In genomic region chr15:10980712-10981111, GRCm38 (mm10) we compare ENCODE assay signal across 10 mouse cellular contexts. TPM values are rescaled to one million over a fixed set of nuclear protein-coding genes. Genes with fewer than 3 reads are reported as not detected.
A peak's percentile ranks its signal among the peaks of the same experiment; 100 is the strongest.
DNase-seq lines count a peak whose midpoint lies in the region; ATAC-seq and TF ChIP-seq lines count a peak whose summit lies in the region.
"Had no signal": no experiment of that assay in that cellular context is flagged by ENCODE, and none has a peak within 500 bp of the region (broad histone marks: within the 10 kb centered on the region; RNA-seq: fewer than 3 reads in every experiment).

No protein-coding gene starts in this region.

- no peak overlapping the region for H3K9ac ChIP-seq in heart, adult 2 months (ENCODE audit: low read depth, low read length)
- H3K9ac ChIP-seq in stomach, embryonic 14.5 days (replicated peaks; ENCODE audit: low read depth, low read length): no peak overlapping the region
- H3K9ac ChIP-seq in stomach, postnatal 0 days (ENCODE audit: low read length): no peak overlapping the region
- no peak overlapping the region for H3K9ac ChIP-seq in liver, embryonic 14.5 days (replicated peaks)

- H3K9me3 ChIP-seq in stomach, embryonic 14.5 days (ENCODE audit: control insufficient read depth, low read depth, low read length): no peaks in the 10 kb centered on the region
- no peaks in the 10 kb centered on the region for H3K9me3 ChIP-seq in stomach, postnatal 0 days (ENCODE audit: control insufficient read depth, low read length)
- no peaks in the 10 kb centered on the region for H3K9me3 ChIP-seq in liver, embryonic 14.5 days (ENCODE audit: control insufficient read depth, low read length)

- no peak for TF ChIP-seq CTCF in heart, adult 2 months (IDR thresholded peaks at IDR 0.05)
- TF ChIP-seq CTCF in stomach, postnatal 0 days (IDR thresholded peaks at IDR 0.05; ENCODE audit: low read depth): no peak
- TF ChIP-seq CTCF in liver, embryonic 14.5 days (IDR thresholded peaks at IDR 0.05; ENCODE audit: low read depth): no peak

- no peak for TF ChIP-seq EP300 in heart, adult 2 months (IDR thresholded peaks at IDR 0.05; ENCODE audit: insufficient read depth, low read depth, low read length)
- no peak for TF ChIP-seq EP300 in stomach, postnatal 0 days (optimal IDR thresholded peaks at IDR 0.05)
- TF ChIP-seq EP300 in liver, embryonic 14.5 days (IDR thresholded peaks at IDR 0.05; ENCODE audit: low read depth): no peak

- H3K79me2 ChIP-seq in heart, adult 2 months (replicated peaks; ENCODE audit: control insufficient read depth, insufficient read depth, low read length): no peaks in the 10 kb centered on the region

- peak overlapping the region; percentile 98; the same call in 1 of the 2 replicates for H3K27ac ChIP-seq in heart, adult 2 months
- H3K27ac ChIP-seq in stomach, embryonic 14.5 days (ENCODE audit: low read length): no peak overlapping the region
- H3K27ac ChIP-seq in stomach, postnatal 0 days (replicated peaks): no peak overlapping the region
- H3K27ac ChIP-seq in liver, embryonic 14.5 days: no peak overlapping the region

- H3K27me3 ChIP-seq in heart, adult 2 months (ENCODE audit: control insufficient read depth, insufficient read depth, low read length): no peaks in the 10 kb centered on the region
- no peaks in the 10 kb centered on the region for H3K27me3 ChIP-seq in stomach, embryonic 14.5 days (ENCODE audit: control insufficient read depth, insufficient read depth, low read length)
- H3K27me3 ChIP-seq in stomach, postnatal 0 days (ENCODE audit: control insufficient read depth, insufficient read depth, low read length): no peaks in the 10 kb centered on the region
- no peaks in the 10 kb centered on the region for H3K27me3 ChIP-seq in liver, embryonic 14.5 days (ENCODE audit: control insufficient read depth, insufficient read depth, low read length)

- no peak for ATAC-seq in stomach, embryonic 14.5 days (ENCODE audit: insufficient number of reproducible peaks, insufficient read depth, low FRiP score, low read depth)
- ATAC-seq in stomach, postnatal 0 days (ENCODE audit: low FRiP score, low TSS enrichment): no peak
- no peak for ATAC-seq in liver, embryonic 14.5 days (ENCODE audit: insufficient read depth)

- no peaks in the 10 kb centered on the region for H3K36me3 ChIP-seq in heart, adult 2 months (ENCODE audit: control insufficient read depth, insufficient read depth, low read length)
- no peaks in the 10 kb centered on the region for H3K36me3 ChIP-seq in stomach, embryonic 14.5 days (ENCODE audit: control insufficient read depth, insufficient read depth, low read length)
- H3K36me3 ChIP-seq in stomach, postnatal 0 days (ENCODE audit: control insufficient read depth, insufficient read depth, low read length): no peaks in the 10 kb centered on the region
- no peaks in the 10 kb centered on the region for H3K36me3 ChIP-seq in liver, embryonic 14.5 days (replicated peaks; ENCODE audit: control insufficient read depth, insufficient read depth, low read depth)

- intact Hi-C loops in heart, adult 2 months (cut with DNase I): loop anchor here (5.0 to 10.0 kb wide), 5 partner anchors 58 to 508 kb away; partner anchors contain the start of genes Adamts12, Brix1, Dnajc21 and Rad1

- TF ChIP-seq POLR2A in heart, adult 2 months (IDR thresholded peaks at IDR 0.05; ENCODE audit: insufficient read depth, low read depth, low read length): no peak

- no peak overlapping the region for H3K4me3 ChIP-seq in heart, adult 2 months
- H3K4me3 ChIP-seq in stomach, embryonic 14.5 days (ENCODE audit: low read depth, low read length): no peak overlapping the region
- no peak overlapping the region for H3K4me3 ChIP-seq in stomach, postnatal 0 days (ENCODE audit: low read depth, low read length)
- peak overlapping the region in 1 of 2 experiments; percentile 64; a peak in 1 of 4 replicates for H3K4me3 ChIP-seq in liver, embryonic 14.5 days (ENCODE audit: insufficient read depth in 1 of 2, low read depth in 2 of 2, low read length in 2 of 2)

- DNase-seq in heart, adult 2 months: no peak
- no peak for DNase-seq in heart, adult 11 months
- DNase-seq in stomach, postnatal 0 days (ENCODE audit: low spot score): no peak
- no peak for DNase-seq in liver, embryonic 14.5 days (ENCODE audit: low read depth in 3 of 3, low spot score in 3 of 3)
- DNase-seq in yolk sac, embryonic 10.5 days (ENCODE audit: low spot score): no peak
- DNase-seq in Muller cell, postnatal 12 days (ENCODE audit: inconsistent ontology term): no peak
- no peak for DNase-seq in layer of hippocampus, postnatal 10 days (ENCODE audit: low spot score in 2 of 2)
- DNase-seq: thymus, postnatal 36 days had no signal

- 66% methylated on average over 2 of the region's 2 CpGs for WGBS in heart, adult 2 months
- WGBS in stomach, embryonic 14.5 days: 52% methylated on average over 2 of the region's 2 CpGs
- 62% methylated on average over 2 of the region's 2 CpGs for WGBS in stomach, postnatal 0 days
- 48% methylated on average over 2 of the region's 2 CpGs for WGBS in liver, embryonic 14.5 days (ENCODE audit: insufficient replicate concordance)

- no peaks in the 10 kb centered on the region for H3K4me1 ChIP-seq in heart, adult 2 months (ENCODE audit: control insufficient read depth, insufficient read depth, low read length)
- H3K4me1 ChIP-seq in stomach, embryonic 14.5 days (ENCODE audit: control insufficient read depth, insufficient read depth, low read length): peaks cover 7% of the 10 kb centered on the region; the same call in 1 of the 2 replicates
- H3K4me1 ChIP-seq in stomach, postnatal 0 days (replicated peaks; ENCODE audit: control insufficient read depth, insufficient read depth): 0 out of 2 replicates have a peak, but pooled peaks cover 2% of the 10 kb centered on the region
- peaks cover 0 to 7% of the 10 kb centered on the region in 2 experiments; a peak in 2 of 4 replicates for H3K4me1 ChIP-seq in liver, embryonic 14.5 days (replicated peaks; ENCODE audit: control insufficient read depth in 2 of 2, insufficient read depth in 2 of 2, low read length in 1 of 2)

- peak overlapping the region; percentile 76; the same call in 1 of the 2 replicates for H3K4me2 ChIP-seq in stomach, embryonic 14.5 days (replicated peaks; ENCODE audit: low read depth, low read length)
- no peak overlapping the region for H3K4me2 ChIP-seq in stomach, postnatal 0 days (replicated peaks; ENCODE audit: low read depth)
- H3K4me2 ChIP-seq in liver, embryonic 14.5 days (ENCODE audit: low read depth): peak overlapping the region; percentile 74

RNA-seq across cellular contexts. Expression of gene Amacr, which starts 0.8 kb away (rescaled TPM):
- 10 to 100 TPM; 34.0 to 37.8 TPM for total RNA-seq in heart, adult 2 months (2021)
- polyA plus RNA-seq in heart, adult 2 months (2012; rRNA removed): 18.7 and 31.5 TPM in 2 replicates
- 16.4 and 19.0 TPM in 2 replicates for polyA plus RNA-seq in stomach, embryonic 14.5 days (2014; fragmentation: Nextera tagmentation; extraction: Ambion mirVana)
- 12.3 and 12.9 TPM in 2 replicates for polyA plus RNA-seq in stomach, postnatal 0 days (2015; fragmentation: Nextera tagmentation; extraction: Ambion mirVana)
- 8.5 and 10.9 TPM in 2 replicates for polyA plus RNA-seq in liver, embryonic 14.5 days (2012; rRNA removed)
- 19.3 and 20.3 TPM in 2 replicates for polyA plus RNA-seq in liver, embryonic 14.5 days (2014; fragmentation: Nextera tagmentation; extraction: Ambion mirVana)
- 1 to 10 TPM; 6.8 to 8.2 TPM for total RNA-seq in layer of hippocampus, postnatal 10 days (2021)

RNA-seq across cellular contexts. Expression of gene Slc45a2, which starts 19.8 kb away (rescaled TPM):
- not detected for total RNA-seq in heart, adult 2 months (2021)
- 0.06 TPM in 1 of 2 replicates, not detected in the other for polyA plus RNA-seq in heart, adult 2 months (2012; rRNA removed)
- polyA plus RNA-seq in stomach, embryonic 14.5 days (2014; fragmentation: Nextera tagmentation; extraction: Ambion mirVana): not detected in 2 replicates
- 0.04 TPM in 1 of 2 replicates, not detected in the other for polyA plus RNA-seq in stomach, postnatal 0 days (2015; fragmentation: Nextera tagmentation; extraction: Ambion mirVana)
- 0.01 TPM in 2 replicates for polyA plus RNA-seq in liver, embryonic 14.5 days (2012; rRNA removed)
- polyA plus RNA-seq in liver, embryonic 14.5 days (2014; fragmentation: Nextera tagmentation; extraction: Ambion mirVana): 0.16 TPM in 1 of 2 replicates, not detected in the other
- not detected for total RNA-seq in layer of hippocampus, postnatal 10 days (2021)
- total RNA-seq: neutrophil, adult 5-6 weeks had no signal

RNA-seq across cellular contexts. Expression of gene C1qtnf3, which starts 28.6 kb away (rescaled TPM):
- not detected for total RNA-seq in heart, adult 2 months (2021)
- 0.12 and 0.27 TPM in 2 replicates for polyA plus RNA-seq in heart, adult 2 months (2012; rRNA removed)
- 0.98 and 2.0 TPM in 2 replicates for polyA plus RNA-seq in stomach, embryonic 14.5 days (2014; fragmentation: Nextera tagmentation; extraction: Ambion mirVana)
- 16.8 and 22.2 TPM in 2 replicates for polyA plus RNA-seq in stomach, postnatal 0 days (2015; fragmentation: Nextera tagmentation; extraction: Ambion mirVana)
- polyA plus RNA-seq in liver, embryonic 14.5 days (2012; rRNA removed): 0.02 TPM in 1 of 2 replicates, not detected in the other
- polyA plus RNA-seq in liver, embryonic 14.5 days (2014; fragmentation: Nextera tagmentation; extraction: Ambion mirVana): not detected in 2 replicates
- total RNA-seq in layer of hippocampus, postnatal 10 days (2021): under 1 TPM; 0.49 to 0.53 TPM
- total RNA-seq: neutrophil, adult 5-6 weeks had no signal

RNA-seq across cellular contexts. Expression of gene Rxfp3, which starts 57.1 kb away (rescaled TPM):
- total RNA-seq in heart, adult 2 months (2021): under 1 TPM; 0.05 to 0.09 TPM
- 0.06 and 0.08 TPM in 2 replicates for polyA plus RNA-seq in heart, adult 2 months (2012; rRNA removed)
- polyA plus RNA-seq in stomach, embryonic 14.5 days (2014; fragmentation: Nextera tagmentation; extraction: Ambion mirVana): 0.10 and 0.13 TPM in 2 replicates
- polyA plus RNA-seq in stomach, postnatal 0 days (2015; fragmentation: Nextera tagmentation; extraction: Ambion mirVana): 0.02 and 0.04 TPM in 2 replicates
- not detected in 2 replicates for polyA plus RNA-seq in liver, embryonic 14.5 days (2012; rRNA removed)
- not detected in 2 replicates for polyA plus RNA-seq in liver, embryonic 14.5 days (2014; fragmentation: Nextera tagmentation; extraction: Ambion mirVana)
- 1 to 10 TPM; 5.6 to 6.6 TPM for total RNA-seq in layer of hippocampus, postnatal 10 days (2021)
- total RNA-seq: neutrophil, adult 5-6 weeks had no signal
